Mouse (Mus musculus) cerebellum, postnatal 14 days (tissue): ENCODE measurements around the gene Mmp9.

Experiments
- DNase-seq, 2 experiments: peaks; one replicate each; pipeline ENCODE4 v3.0.0; 2021; ENCODE audit warnings: mixed read lengths in 2 of 2

The Mmp9 gene

DNA sequence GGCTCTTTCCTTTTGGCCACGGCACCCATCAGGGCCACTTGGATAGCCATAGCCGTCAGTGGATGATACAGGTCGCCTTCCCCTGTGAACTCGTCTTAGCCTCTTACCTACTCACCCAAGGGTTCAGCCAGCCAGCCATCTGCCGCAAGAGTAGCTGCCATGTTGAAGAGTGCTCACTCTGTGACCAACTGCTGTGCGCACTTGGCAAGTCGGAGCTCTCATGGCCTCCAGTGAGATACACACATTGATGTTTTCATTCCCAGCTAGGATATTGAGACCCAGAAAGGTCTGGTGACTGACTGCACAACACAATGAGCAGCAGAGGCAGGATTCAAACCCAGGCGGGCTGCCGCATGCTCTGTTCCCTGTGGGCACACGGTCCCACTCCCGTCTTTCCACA is 53.6 kb downstream of the Mmp9 start:
- DNase-seq, result peak; percentile 41 to 58

GRCm38 (mm10) chr2:164994659-164995428 is 54.3 kb downstream of the Mmp9 start:
- DNase-seq, result peak; percentile 34 to 57

- DNase-seq, result no peak
Observed at GRCm38 (mm10) chr2:164995976-164996375, 55.4 kb downstream of the Mmp9 start.

GRCm38 (mm10) chr2:164996848-164997720 is 56.5 kb downstream of the Mmp9 start:
- DNase-seq, result peak in 1 of 2 experiments; percentile 14

DNA sequence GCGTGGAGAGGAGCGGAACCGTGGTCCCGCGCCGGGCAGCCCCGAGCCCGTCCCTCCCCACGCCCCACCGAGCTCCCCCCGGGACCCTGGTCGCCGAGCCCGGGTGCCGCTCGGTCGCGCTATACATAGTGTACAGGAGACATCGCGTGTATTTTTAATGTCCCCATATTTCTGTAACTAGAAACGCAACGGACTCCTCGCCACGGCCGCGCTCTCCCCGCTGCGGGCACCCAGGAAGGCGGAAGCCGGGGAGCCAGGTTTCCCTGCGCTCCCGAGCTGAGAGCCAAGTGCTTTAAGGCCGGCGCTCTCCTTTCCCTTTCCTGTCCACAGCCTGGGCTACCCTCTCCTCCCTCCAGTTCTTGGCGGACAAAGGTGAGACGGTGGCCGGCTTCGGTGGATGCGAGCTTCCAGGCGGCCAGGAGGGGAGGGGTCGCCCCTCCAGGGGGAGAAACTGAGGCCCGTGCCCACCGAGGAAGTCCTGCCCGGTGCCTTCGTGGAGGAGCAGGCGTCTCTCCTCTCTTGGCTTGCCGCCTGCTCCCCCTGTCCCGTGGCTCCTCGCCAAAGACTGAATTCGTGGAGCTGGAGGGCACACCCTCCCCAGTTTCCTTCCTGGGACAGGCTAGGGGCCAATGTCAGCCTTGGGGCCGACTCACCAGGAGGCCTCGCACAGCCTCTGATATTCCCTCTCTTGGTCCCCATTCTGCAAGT is 57.3 kb downstream of the Mmp9 start:
- DNase-seq, result peak in 1 of 2 experiments; percentile 58

- DNase-seq, result peak in 1 of 2 experiments; percentile 40
Observed at GRCm38 (mm10) chr2:165001958-165002357, 61.4 kb downstream of the Mmp9 start.

DNA sequence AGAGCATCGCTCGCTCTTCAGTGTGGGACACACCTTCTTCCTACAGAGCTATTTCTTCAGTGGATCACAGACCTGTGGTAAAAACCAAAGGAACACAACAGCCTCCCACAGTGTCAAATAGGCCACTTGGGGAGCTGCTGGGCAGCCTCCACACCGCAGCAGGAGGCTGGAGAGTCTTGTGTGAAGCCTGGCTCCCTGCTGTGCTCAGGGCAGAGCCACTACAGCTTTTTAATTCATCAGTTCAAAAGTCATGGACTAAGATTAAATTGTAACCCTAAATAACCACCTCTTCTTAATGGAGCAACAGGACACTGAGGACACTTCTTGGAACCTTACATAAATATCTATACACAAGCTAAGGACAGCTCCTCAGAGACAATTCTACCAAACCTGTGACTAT is 62.5 kb downstream of the Mmp9 start:
- DNase-seq, result peak in 1 of 2 experiments; percentile 26

DNA sequence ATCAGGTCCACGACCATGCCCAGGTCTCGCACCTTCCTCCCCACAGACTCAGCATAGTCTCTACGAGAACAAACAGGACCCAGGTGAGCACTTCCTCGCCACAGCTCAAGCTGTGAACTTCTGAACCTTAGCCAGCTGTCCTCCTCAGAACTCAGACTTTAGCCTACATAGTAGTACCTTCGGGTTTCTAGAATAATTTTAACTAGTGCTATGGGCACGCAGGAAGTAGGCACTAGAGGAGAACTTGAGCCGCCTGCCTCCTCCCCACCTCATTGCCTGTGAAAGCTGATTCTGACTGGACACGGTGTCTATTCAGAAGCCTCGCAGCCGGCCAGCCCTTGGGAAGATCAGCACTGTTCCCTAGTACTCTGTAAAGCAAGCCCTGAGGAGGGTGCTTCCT is 63.7 kb downstream of the Mmp9 start:
- DNase-seq, result no peak
